Mouse (Mus musculus) C2C12 (cell line): ENCODE results near the gene Defb5.

Source experiments
- CTCF ChIP-seq: IDR thresholded peaks from one replicate; pipeline ENCODE4 v1.5.1; 2011; ENCODE audit not compliant: control insufficient read depth, insufficient read depth, insufficient read length
- FOSL1 ChIP-seq: IDR thresholded peaks from one replicate; pipeline ENCODE4 v1.8.0; 2011; ENCODE audit warnings: mild to moderate bottlenecking, low read length; ENCODE audit not compliant: poor library complexity, insufficient read depth, severe bottlenecking
- MYOD1 ChIP-seq: IDR thresholded peaks from one replicate; pipeline ENCODE4 v1.6.1; 2011; ENCODE audit warnings: low read depth; ENCODE audit not compliant: control insufficient read depth, insufficient read length
- USF1 ChIP-seq: IDR thresholded peaks from one replicate; pipeline ENCODE4 v1.6.1; 2011; ENCODE audit warnings: low read depth, mild to moderate bottlenecking, control low read depth, moderate library complexity

GRCm38 (mm10) chr8:19259667-19260066, 12.3 kb downstream of the Defb5 start:
- TF ChIP-seq CTCF (no peak), USF1 (no peak), MYOD1 (no peak), FOSL1 (no peak)
